Mouse (Mus musculus): ENCODE results near the gene Cnn1.

Gene Cnn1

GRCm38 (mm10) chr9:22098993-22099696 lies at the start of gene Cnn1:
Gene Cnn1 (plus strand): TSS chr9:22099216.
- no peak for DNase-seq (ENCODE audit: low read depth in 1 of 2, low spot score in 2 of 2)

- DNase-seq (ENCODE audit: low read depth in 1 of 2, low spot score in 2 of 2) = no peak
Observed at GRCm38 (mm10) chr9:22049315-22049714, 49.7 kb upstream of the Cnn1 start.

GRCm38 (mm10) chr9:22049721-22050270 lies 49.2 kb upstream of the Cnn1 start:
- DNase-seq (ENCODE audit: low read depth in 1 of 2, low spot score in 2 of 2) = no peak

- no peak for DNase-seq (ENCODE audit: low read depth in 1 of 2, low spot score in 2 of 2)
Observed at GRCm38 (mm10) chr9:22050351-22050889, 48.6 kb upstream of the Cnn1 start.

GRCm38 (mm10) chr9:22051161-22051957 lies 47.7 kb upstream of the Cnn1 start:
- DNase-seq (ENCODE audit: low read depth in 1 of 2, low spot score in 2 of 2) = no peak

GRCm38 (mm10) chr9:22051958-22052254 lies 47.1 kb upstream of the Cnn1 start, which contains the start of gene Elavl3:
Gene Elavl3 (minus strand): TSS chr9:22052023.
- no peak for DNase-seq (ENCODE audit: low read depth in 1 of 2, low spot score in 2 of 2)

GRCm38 (mm10) chr9:22053657-22054056 lies 45.4 kb upstream of the Cnn1 start:
- no peak for DNase-seq (ENCODE audit: low read depth in 1 of 2, low spot score in 2 of 2)

GRCm38 (mm10) chr9:22054411-22055076 lies 44.5 kb upstream of the Cnn1 start:
- DNase-seq (ENCODE audit: low read depth in 1 of 2, low spot score in 2 of 2) = peak in 1 of 2 experiments; percentile 18

GRCm38 (mm10) chr9:22055713-22056112 lies 43.3 kb upstream of the Cnn1 start:
- no peak for DNase-seq (ENCODE audit: low read depth in 1 of 2, low spot score in 2 of 2)

GRCm38 (mm10) chr9:22056303-22056910 lies 42.6 kb upstream of the Cnn1 start:
- DNase-seq (ENCODE audit: low read depth in 1 of 2, low spot score in 2 of 2) = no peak

GRCm38 (mm10) chr9:22057031-22057517 lies 41.9 kb upstream of the Cnn1 start:
- no peak for DNase-seq (ENCODE audit: low read depth in 1 of 2, low spot score in 2 of 2)

GRCm38 (mm10) chr9:22058011-22058424 lies 41.0 kb upstream of the Cnn1 start:
- no peak for DNase-seq (ENCODE audit: low read depth in 1 of 2, low spot score in 2 of 2)

GRCm38 (mm10) chr9:22061339-22061738 lies 37.7 kb upstream of the Cnn1 start:
- no peak for DNase-seq (ENCODE audit: low read depth in 1 of 2, low spot score in 2 of 2)

GRCm38 (mm10) chr9:22064341-22064740 lies 34.7 kb upstream of the Cnn1 start:
- no peak for DNase-seq (ENCODE audit: low read depth in 1 of 2, low spot score in 2 of 2)

GRCm38 (mm10) chr9:22065642-22066041 lies 33.4 kb upstream of the Cnn1 start:
- DNase-seq (ENCODE audit: low read depth in 1 of 2, low spot score in 2 of 2) = no peak

GRCm38 (mm10) chr9:22066433-22066832 lies 32.6 kb upstream of the Cnn1 start:
- DNase-seq (ENCODE audit: low read depth in 1 of 2, low spot score in 2 of 2) = peak in 1 of 2 experiments; percentile 37

GRCm38 (mm10) chr9:22067195-22067594 lies 31.8 kb upstream of the Cnn1 start:
- DNase-seq (ENCODE audit: low read depth in 1 of 2, low spot score in 2 of 2) = no peak

- no peak for DNase-seq (ENCODE audit: low read depth in 1 of 2, low spot score in 2 of 2)
Observed at GRCm38 (mm10) chr9:22069881-22070553, 29.0 kb upstream of the Cnn1 start.

GRCm38 (mm10) chr9:22070791-22071573 lies 28.0 kb upstream of the Cnn1 start, which contains the start of the genes Gm49318 and Zfp653:
Gene Gm49318 (minus strand): TSS chr9:22071259.
Gene Zfp653 (minus strand): TSS chr9:22071376.
- peak; percentile 85 to 87 for DNase-seq (ENCODE audit: low read depth in 1 of 2, low spot score in 2 of 2)
